Mouse (Mus musculus) thymus, adult 2 months (tissue): ENCODE data around the gene Nktr. TPM values are rescaled to one million over a fixed set of nuclear protein-coding genes. Genes with fewer than 3 reads are reported as not detected.

Experiments
- DNase-seq: peaks from one replicate; pipeline ENCODE4 v3.0.0; 2021
- H3K27ac ChIP-seq: fragments of 200-500 bp; 2 replicates; pipeline ENCODE4 v1.5.1; 2012; ENCODE audit warnings: low read length, control low read depth; ENCODE audit not compliant: control insufficient read depth, insufficient read depth
- H3K27me3 ChIP-seq: fragments of 200-500 bp; 2 replicates; pipeline ENCODE4 v1.6.1; 2012; ENCODE audit warnings: mild to moderate bottlenecking, low read length, moderate library complexity, mixed read lengths; ENCODE audit not compliant: control insufficient read depth, insufficient read depth
- H3K36me3 ChIP-seq: fragments of 200-500 bp; 2 replicates; pipeline ENCODE4 v1.6.1; 2012; ENCODE audit warnings: mild to moderate bottlenecking, low read length, moderate library complexity; ENCODE audit not compliant: control insufficient read depth, insufficient read depth
- H3K4me1 ChIP-seq: fragments of 200-500 bp; replicated peaks from 2 replicates; pipeline ENCODE4 v1.6.1; 2012; ENCODE audit warnings: low read length; ENCODE audit not compliant: control insufficient read depth, insufficient read depth
- H3K4me3 ChIP-seq: fragments of 200-500 bp; 2 replicates; pipeline ENCODE4 v1.5.1; 2012; ENCODE audit warnings: mild to moderate bottlenecking, low read length, control low read depth, moderate library complexity; ENCODE audit not compliant: control insufficient read depth, insufficient read depth
- CTCF ChIP-seq: fragments of 200-500 bp; IDR thresholded peaks from 2 replicates; pipeline ENCODE4 v1.5.1; 2012; ENCODE audit warnings: mild to moderate bottlenecking, control low read depth, low read length, moderate library complexity, borderline replicate concordance; ENCODE audit not compliant: control insufficient read depth, poor library complexity, insufficient read depth; ENCODE audit errors: extremely low read depth
- POLR2A ChIP-seq: fragments of 200-500 bp; IDR thresholded peaks from 2 replicates; pipeline ENCODE4 v1.6.1; 2012; ENCODE audit warnings: mild to moderate bottlenecking, low read length, control low read depth, moderate library complexity; ENCODE audit not compliant: control insufficient read depth, poor library complexity, insufficient read depth; ENCODE audit errors: extremely low read depth
- WGBS: fragments of 180-500 bp; shearing (Covaris S2); methylation state at CpG from one replicate; pipeline ENCODE4 v1.1.7; 2018; 5-methylcytosine and 5-hydroxymethylcytosine counted together
- polyA plus RNA-seq: library from polyadenylated mRNA; depleted of rRNA; stranded (reverse); fragments of >200 nt; gene quantifications from 2 replicates; pipeline ENCODE4 v1.2.3, GENCODE M21; 2012

The Nktr gene
- polyA plus RNA-seq, 1 experiment: 95.4 TPM

DNA sequence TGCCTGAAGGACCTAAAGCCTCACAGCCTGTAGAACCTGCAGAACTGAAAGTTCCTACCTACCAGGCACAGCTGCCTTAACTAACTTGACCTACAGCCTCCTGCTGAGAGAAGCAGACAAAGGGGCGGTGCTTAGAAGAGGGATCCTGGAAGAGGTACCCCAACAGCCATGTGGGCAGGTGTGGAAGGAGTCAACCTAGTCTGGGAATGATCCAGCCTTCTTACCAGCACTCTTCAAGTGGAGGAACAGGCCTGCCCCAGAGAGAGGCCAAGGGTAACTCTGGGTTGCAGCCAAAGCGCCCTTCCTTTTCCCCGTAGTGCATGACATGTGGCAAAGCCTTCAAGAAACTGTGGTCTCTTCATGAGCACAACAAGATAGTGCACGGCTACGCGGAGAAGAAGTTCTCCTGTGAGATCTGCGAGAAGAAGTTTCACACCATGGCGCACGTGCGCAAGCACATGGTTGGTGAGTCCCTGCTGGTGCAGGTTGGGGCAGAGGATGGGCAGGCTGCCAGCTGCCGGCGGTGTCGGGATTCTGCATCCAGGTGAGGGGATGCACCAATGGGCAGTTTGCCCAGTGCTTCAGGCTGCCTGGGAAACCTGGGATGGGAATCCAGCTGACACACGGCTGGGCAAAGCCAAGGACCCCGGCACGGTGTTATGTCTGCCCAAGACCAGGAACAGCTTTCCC is 46.3 kb downstream of the Nktr start:
- Histone ChIP-seq H3K27ac (no peak overlapping the region; the same call in 1 of the 2 replicates), H3K4me1 (peaks cover 10% of the 10 kb centered on the region; the same call in 1 of the 2 replicates), H3K4me3 (no peak overlapping the region), H3K27me3 (peaks cover 4% of the 10 kb centered on the region), H3K36me3 (no peaks in the 10 kb centered on the region)
- no peak for DNase-seq
- WGBS: 54% methylated on average over 16 of the region's 16 CpGs
- TF ChIP-seq CTCF (no peak), POLR2A (no peak)

DNA sequence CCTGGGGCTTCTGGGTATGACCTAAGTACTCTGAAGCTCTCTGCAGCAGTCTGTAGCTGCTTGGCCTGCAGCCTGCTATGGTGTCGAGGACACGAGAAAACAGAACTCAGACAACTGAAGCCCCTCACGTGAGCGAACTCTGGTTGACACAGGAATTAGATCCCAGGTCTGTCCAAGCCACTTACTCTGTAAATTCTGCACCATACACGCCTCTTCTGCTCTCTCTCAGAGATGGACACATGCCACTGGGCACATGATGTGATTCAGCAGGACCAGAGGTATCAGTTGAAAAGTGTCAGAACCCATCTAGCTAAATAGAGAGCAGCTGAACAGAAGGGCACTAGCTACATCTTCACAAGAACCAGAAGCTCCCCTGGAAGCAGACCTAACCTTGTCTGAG is 53.4 kb downstream of the Nktr start:
- Histone ChIP-seq H3K4me3 (no peak overlapping the region), H3K36me3 (no peaks in the 10 kb centered on the region), H3K4me1 (no peaks in the 10 kb centered on the region), H3K27me3 (no peaks in the 10 kb centered on the region), H3K27ac (no peak overlapping the region)
- no peak for DNase-seq
- WGBS: 80% methylated on average over 5 of the region's 5 CpGs
- no peak for TF ChIP-seq POLR2A
- TF ChIP-seq CTCF: no peak

DNA sequence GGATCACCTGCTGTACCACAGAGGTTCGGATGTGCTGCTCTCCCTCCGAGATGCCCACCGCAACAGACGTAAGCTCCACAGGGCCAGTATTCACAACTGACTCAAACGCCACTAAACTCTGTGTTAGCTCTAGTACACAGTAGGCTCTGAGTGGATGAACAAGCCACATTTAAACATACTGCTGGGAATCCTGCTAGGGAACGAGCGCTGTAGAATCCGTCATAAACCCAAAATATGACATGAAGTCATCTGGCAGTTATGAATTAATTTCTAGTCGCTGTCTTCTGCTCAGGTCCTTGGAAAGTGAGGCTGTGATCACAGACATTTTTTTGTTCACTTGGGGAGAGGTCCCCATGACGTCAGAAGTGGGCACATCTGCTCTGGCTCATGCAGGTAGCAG is 57.0 kb downstream of the Nktr start:
- no peak for DNase-seq
- Histone ChIP-seq H3K4me3 (no peak overlapping the region), H3K4me1 (peaks cover 8% of the 10 kb centered on the region; the same call in 1 of the 2 replicates), H3K36me3 (no peaks in the 10 kb centered on the region), H3K27me3 (no peaks in the 10 kb centered on the region; the same call in 1 of the 2 replicates), H3K27ac (no peak overlapping the region)
- WGBS: 86% methylated on average over 10 of the region's 10 CpGs
- TF ChIP-seq POLR2A: no peak

DNA sequence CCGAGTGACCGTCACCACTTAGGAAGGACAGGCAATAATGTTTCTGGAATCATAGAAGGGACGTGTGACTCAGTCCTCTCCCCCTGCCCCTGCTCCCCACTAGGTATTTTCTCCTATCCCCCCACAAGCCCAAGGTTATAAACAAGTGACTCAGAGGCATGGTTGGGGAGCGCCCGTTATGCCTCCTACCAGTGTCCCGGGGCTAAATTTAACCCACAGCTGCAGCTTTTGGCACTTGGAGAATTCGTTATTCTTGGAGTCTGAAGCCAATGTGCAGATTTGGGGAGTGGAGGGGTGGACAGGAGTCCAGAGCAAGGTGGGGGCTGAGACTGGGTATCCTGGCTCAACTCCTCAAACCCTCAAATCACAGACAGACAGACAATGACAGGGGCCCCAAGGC is 57.5 kb downstream of the Nktr start:
- DNase-seq: no peak
- Histone ChIP-seq H3K4me3 (no peak overlapping the region), H3K4me1 (peaks cover 8% of the 10 kb centered on the region; the same call in 1 of the 2 replicates), H3K36me3 (no peaks in the 10 kb centered on the region), H3K27me3 (no peaks in the 10 kb centered on the region; the same call in 1 of the 2 replicates), H3K27ac (no peak overlapping the region)
- 84% methylated on average over 7 of the region's 7 CpGs for WGBS
- no peak for TF ChIP-seq POLR2A
- no peak for TF ChIP-seq CTCF

DNA sequence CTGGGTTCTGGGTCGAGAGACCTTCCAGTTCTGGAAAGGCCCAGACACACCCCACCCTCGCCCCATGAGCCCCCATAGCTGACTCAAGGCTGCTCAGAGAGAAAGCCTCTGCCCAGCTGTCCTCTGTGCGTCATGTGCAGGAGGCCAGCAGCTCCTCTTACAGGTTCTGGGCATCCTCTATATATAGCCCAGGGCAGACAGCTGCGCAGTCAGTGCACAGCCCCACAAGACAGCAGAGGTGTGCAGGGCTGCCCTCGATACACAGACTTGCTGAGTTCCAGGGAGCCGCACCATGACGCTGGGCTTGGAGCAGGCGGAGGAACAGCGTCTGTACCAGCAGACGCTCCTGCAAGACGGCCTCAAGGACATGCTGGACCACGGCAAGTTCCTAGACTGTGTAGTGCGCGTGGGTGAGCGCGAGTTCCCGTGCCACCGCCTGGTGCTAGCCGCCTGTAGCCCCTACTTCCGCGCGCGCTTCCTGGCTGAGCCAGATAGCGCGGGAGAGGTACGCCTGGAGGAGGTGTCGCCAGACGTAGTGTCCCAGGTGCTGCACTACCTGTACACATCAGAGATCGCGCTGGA is 58.6 kb downstream of the Nktr start, which contains the start of gene Klhl40:
Gene Klhl40 (plus strand): TSS at position 124 of the 582 bp plus-strand sequence.
- Histone ChIP-seq H3K4me1 (peaks cover 8% of the 10 kb centered on the region; the same call in 1 of the 2 replicates), H3K4me3 (no peak within 1 kb of the TSS), H3K27ac (no peak within 1 kb of the TSS), H3K27me3 (no peaks in the 10 kb centered on the region; the same call in 1 of the 2 replicates), H3K36me3 (no peaks in the 10 kb centered on the region)
- TF ChIP-seq POLR2A (no peak), CTCF (no peak)
- DNase-seq: no peak
- WGBS: 14% methylated on average over 30 of the region's 30 CpGs

DNA sequence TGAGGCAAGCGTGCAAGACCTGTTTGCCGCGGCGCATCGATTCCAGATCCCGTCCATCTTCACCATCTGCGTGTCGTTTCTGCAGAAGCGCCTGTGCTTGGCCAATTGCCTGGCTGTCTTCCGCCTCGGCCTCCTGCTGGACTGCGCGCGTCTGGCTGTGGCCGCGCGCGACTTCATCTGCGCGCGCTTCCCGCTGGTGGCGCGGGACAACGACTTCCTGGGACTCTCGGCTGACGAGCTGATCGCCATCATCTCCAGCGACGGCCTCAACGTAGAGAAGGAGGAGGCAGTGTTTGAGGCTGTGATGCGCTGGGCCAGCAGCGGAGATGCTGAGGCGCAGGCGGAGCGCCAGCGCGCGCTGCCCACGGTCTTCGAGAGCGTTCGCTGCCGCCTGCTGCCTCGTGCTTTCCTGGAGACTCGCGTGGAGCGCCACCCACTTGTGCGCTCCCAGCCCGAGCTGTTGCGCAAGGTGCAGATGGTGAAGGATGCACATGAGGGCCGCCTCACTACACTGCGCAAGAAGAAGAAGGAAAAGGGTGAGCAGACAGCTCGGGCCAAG is 59.2 kb downstream of the Nktr start:
- Histone ChIP-seq H3K4me3 (no peak overlapping the region), H3K27me3 (no peaks in the 10 kb centered on the region; the same call in 1 of the 2 replicates), H3K27ac (no peak overlapping the region), H3K4me1 (peaks cover 8% of the 10 kb centered on the region; the same call in 1 of the 2 replicates), H3K36me3 (no peaks in the 10 kb centered on the region)
- no peak for TF ChIP-seq CTCF
- no peak for TF ChIP-seq POLR2A
- DNase-seq: no peak
- WGBS: 14% methylated on average over 54 of the region's 54 CpGs

DNA sequence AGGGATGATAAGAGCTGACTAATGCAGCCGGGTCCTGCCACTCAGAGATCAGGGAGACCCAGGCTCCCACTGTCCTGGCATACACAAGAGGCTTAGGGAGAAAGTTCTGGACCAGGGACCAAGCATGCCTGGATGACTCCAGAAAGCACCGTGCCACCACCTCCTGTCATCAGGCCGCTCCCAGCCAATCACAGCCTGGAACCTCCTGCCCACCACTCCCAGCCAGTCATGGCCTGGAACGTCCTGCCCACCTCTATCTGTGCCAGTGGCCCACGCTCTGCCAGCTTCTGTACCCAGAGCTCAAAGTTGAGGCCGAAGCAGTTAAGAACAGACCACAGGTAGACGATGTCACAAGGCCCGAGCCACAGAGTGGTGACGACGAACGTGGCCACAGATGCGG is 65.8 kb downstream of the Nktr start:
- no peak for TF ChIP-seq CTCF
- TF ChIP-seq POLR2A: no peak
- Histone ChIP-seq H3K4me3 (no peak overlapping the region), H3K27ac (no peak overlapping the region), H3K4me1 (no peaks in the 10 kb centered on the region), H3K36me3 (no peaks in the 10 kb centered on the region), H3K27me3 (no peaks in the 10 kb centered on the region)
- 92% methylated on average over 12 of the region's 12 CpGs for WGBS
- DNase-seq: no peak
